Mouse (Mus musculus) hindbrain, postnatal 0 days (tissue): ENCODE data around the gene Tgm5. TPM values are rescaled to one million over a fixed set of nuclear protein-coding genes. Genes with fewer than 3 reads are reported as not detected.

ENCODE experiments used
- ATAC-seq: fragments of 200-750 bp; cut with Nextera tagmentation; 2 replicates; pipeline ENCODE4 v1.8.0; 2017; ENCODE audit warnings: mild to moderate bottlenecking, moderate TSS enrichment, moderate library complexity
- DNase-seq: peaks from one replicate; pipeline ENCODE4 v3.0.0-alpha.2; 2015; ENCODE audit warnings: low spot score
- H3K27ac ChIP-seq: fragments of 300-500 bp; sonication (generic); 2 replicates; pipeline ENCODE4 v1.5.1; 2014; ENCODE audit warnings: mild to moderate bottlenecking
- H3K27me3 ChIP-seq: fragments of 300-500 bp; sonication (generic); 2 replicates; pipeline ENCODE4 v1.6.1; 2014; ENCODE audit warnings: low read length, mixed read lengths; ENCODE audit not compliant: insufficient read depth
- H3K36me3 ChIP-seq: fragments of 300-500 bp; sonication (generic); 2 replicates; pipeline ENCODE4 v1.6.1; 2014; ENCODE audit warnings: low read length, mixed read lengths; ENCODE audit not compliant: insufficient read depth
- H3K4me1 ChIP-seq: fragments of 300-500 bp; sonication (generic); 2 replicates; pipeline ENCODE4 v1.6.1; 2014; ENCODE audit warnings: antibody characterized with exemption, low read length, mixed read lengths; ENCODE audit not compliant: insufficient read depth
- H3K4me2 ChIP-seq: fragments of 300-500 bp; sonication (generic); 2 replicates; pipeline ENCODE4 v1.6.1; 2014; ENCODE audit warnings: low read depth, mild to moderate bottlenecking, low read length, moderate library complexity, mixed read lengths
- H3K4me3 ChIP-seq: fragments of 300-500 bp; sonication (generic); 2 replicates; pipeline ENCODE4 v1.5.1; 2014; ENCODE audit warnings: low read length
- H3K9ac ChIP-seq: fragments of 300-500 bp; sonication (generic); replicated peaks from 2 replicates; pipeline ENCODE4 v1.6.1; 2014; ENCODE audit warnings: mild to moderate bottlenecking, low read length, moderate library complexity, mixed read lengths
- H3K9me3 ChIP-seq: fragments of 300-500 bp; sonication (generic); 2 replicates; pipeline ENCODE4 v1.6.1; 2016; ENCODE audit warnings: low read length, mixed read lengths
- CTCF ChIP-seq: IDR thresholded peaks from 2 replicates; pipeline ENCODE4 v1.5.1; 2016; ENCODE audit warnings: antibody characterized with exemption, control low read depth, low read depth
- WGBS: fragments of 180-500 bp; shearing (Covaris S2); extraction: QIAGEN DNeasy Blood & Tissue Kit; methylation state at CpG from one replicate; pipeline ENCODE4 v1.1.7; 2014; 5-methylcytosine and 5-hydroxymethylcytosine counted together
- polyA plus RNA-seq: library from polyadenylated mRNA; unstranded; fragments of >200 nt; fragmentation: Nextera tagmentation; extraction: Ambion mirVana; gene quantifications from 2 replicates; pipeline ENCODE4 v1.2.1, GENCODE M21; 2015
- total RNA-seq: library from RNA; depleted of rRNA; stranded (reverse); fragments of >200 nt; gene quantifications from 2 replicates; pipeline ENCODE4 v1.2.3, GENCODE M21; 2014

Tgm5 gene
- total and polyA plus RNA-seq, 2 experiments from 2014 or later: 0.45 to 0.78 TPM

DNA sequence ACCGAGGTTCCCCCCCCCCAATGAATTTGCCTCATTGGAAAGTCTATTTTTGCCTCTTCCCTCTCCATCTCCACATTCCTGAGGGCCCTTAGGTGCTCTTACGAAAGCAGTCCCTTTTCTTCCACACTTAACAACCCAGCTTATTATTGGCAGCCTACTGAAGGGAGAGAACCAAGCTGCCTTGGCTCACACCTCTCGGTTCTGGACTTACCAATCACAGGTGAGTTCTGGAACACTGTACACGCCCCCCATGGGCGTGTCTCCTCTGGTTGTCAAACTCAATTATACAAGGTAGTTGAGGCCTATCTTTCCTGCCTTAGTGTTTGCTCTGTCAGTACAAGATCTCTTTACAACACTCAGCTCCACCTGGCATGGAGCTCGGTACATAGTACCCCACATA is 13.8 kb downstream of the Tgm5 start:
- DNase-seq (no peak), ATAC-seq (no peak)
- Histone ChIP-seq H3K9ac (no peak overlapping the region), H3K4me3 (no peak overlapping the region), H3K4me2 (no peak overlapping the region), H3K36me3 (no peaks in the 10 kb centered on the region), H3K9me3 (no peaks in the 10 kb centered on the region), H3K27ac (no peak overlapping the region), H3K4me1 (no peaks in the 10 kb centered on the region), H3K27me3 (no peaks in the 10 kb centered on the region)
- TF ChIP-seq CTCF: no peak
- 88% methylated on average over 6 of the region's 6 CpGs for WGBS

GRCm38 (mm10) chr2:121069506-121069905 is 16.1 kb downstream of the Tgm5 start:
- 63% methylated on average over 6 of the region's 6 CpGs for WGBS
- H3K27me3 ChIP-seq: no peaks in the 10 kb centered on the region
- TF ChIP-seq CTCF: no peak

DNA sequence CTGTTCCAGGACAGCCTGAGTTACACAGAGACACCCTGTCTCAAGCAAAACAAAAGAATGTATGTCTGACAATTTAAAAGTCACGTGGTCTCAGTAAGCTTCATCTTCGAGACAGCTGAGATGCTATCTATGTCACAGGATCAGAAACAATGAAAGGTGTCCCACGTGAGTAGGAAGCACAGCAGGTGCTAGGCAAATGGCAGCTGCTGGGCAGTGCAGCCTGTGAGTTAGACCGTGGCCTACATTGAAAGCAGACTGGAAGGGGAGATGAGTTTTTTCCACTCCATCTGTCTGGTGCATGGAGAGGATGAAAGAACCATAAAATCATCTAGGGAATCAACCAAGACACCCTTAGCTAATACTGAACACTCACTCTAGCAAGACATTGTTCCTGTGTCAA is 18.5 kb downstream of the Tgm5 start:
- DNase-seq: no peak
- ATAC-seq: no peak
- no peaks in the 10 kb centered on the region for H3K4me1 ChIP-seq
- no peak overlapping the region for H3K9ac ChIP-seq
- H3K4me2 ChIP-seq: no peak overlapping the region
- no peaks in the 10 kb centered on the region for H3K9me3 ChIP-seq
- no peaks in the 10 kb centered on the region for H3K36me3 ChIP-seq
- no peak overlapping the region for H3K4me3 ChIP-seq
- 48% methylated on average over 4 of the region's 4 CpGs for WGBS
- H3K27me3 ChIP-seq: no peaks in the 10 kb centered on the region
- TF ChIP-seq CTCF: no peak
- H3K27ac ChIP-seq: no peak overlapping the region

More at GRCm38 (mm10) chr2:121069506-121069905, 16.1 kb downstream of the Tgm5 start:
- no peak overlapping the region for H3K4me3 ChIP-seq
- no peak overlapping the region for H3K4me2 ChIP-seq
- no peaks in the 10 kb centered on the region for H3K4me1 ChIP-seq
- no peak overlapping the region for H3K9ac ChIP-seq
- no peaks in the 10 kb centered on the region for H3K36me3 ChIP-seq
- no peak overlapping the region for H3K27ac ChIP-seq
- DNase-seq (no peak), ATAC-seq (no peak)
- no peaks in the 10 kb centered on the region for H3K9me3 ChIP-seq

DNA sequence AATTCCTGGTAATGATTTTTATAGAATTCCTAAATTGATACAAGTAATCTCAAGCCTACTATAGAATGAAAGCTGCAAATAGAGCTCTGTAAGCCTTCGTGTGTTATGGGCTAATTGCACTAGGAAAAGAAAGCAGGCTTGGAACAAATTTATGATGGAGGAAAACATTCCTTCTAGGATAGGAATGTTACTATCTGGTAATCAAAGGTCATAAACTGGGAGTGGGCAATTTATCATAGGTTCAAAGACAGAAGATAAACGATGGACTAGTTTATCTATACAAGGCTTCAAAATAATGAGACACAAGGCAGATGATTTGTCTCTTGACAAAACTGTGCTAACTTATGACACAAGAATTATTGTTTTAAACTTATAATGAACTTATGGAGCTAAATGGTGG is 24.3 kb downstream of the Tgm5 start:
- Histone ChIP-seq H3K27ac (no peak overlapping the region), H3K9ac (no peak overlapping the region), H3K4me2 (no peak overlapping the region), H3K36me3 (no peaks in the 10 kb centered on the region), H3K4me3 (no peak overlapping the region), H3K9me3 (no peaks in the 10 kb centered on the region), H3K27me3 (no peaks in the 10 kb centered on the region), H3K4me1 (no peaks in the 10 kb centered on the region)
- WGBS: 87% methylated on average over 2 of the region's 2 CpGs
- ATAC-seq (no peak), DNase-seq (no peak)
- no peak for TF ChIP-seq CTCF

DNA sequence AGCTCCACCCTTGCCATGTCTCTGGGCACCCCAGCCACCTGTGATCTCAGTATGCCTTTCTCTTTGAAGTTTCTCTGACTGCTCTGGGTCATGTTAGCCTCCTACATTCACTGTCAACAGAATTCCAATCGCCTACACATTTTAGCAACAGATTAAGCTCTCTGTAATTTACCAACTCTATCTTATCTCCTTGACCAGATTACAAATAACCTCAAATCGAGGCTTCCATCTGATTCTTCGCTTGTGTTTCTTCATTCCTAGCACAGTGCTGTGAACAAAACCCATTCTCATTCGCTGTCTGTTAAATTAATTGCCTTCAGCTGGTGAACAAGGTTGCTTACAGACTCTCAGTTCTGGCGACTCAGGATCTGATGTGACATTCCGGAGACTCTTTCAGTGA is 27.6 kb downstream of the Tgm5 start:
- no peak for TF ChIP-seq CTCF
- WGBS: 78% methylated on average over 6 of the region's 6 CpGs
- DNase-seq: no peak
- Histone ChIP-seq H3K9me3 (no peaks in the 10 kb centered on the region), H3K27me3 (no peaks in the 10 kb centered on the region), H3K4me3 (no peak overlapping the region), H3K4me2 (no peak overlapping the region), H3K9ac (no peak overlapping the region), H3K4me1 (no peaks in the 10 kb centered on the region), H3K36me3 (no peaks in the 10 kb centered on the region), H3K27ac (no peak overlapping the region)
- no peak for ATAC-seq

DNA sequence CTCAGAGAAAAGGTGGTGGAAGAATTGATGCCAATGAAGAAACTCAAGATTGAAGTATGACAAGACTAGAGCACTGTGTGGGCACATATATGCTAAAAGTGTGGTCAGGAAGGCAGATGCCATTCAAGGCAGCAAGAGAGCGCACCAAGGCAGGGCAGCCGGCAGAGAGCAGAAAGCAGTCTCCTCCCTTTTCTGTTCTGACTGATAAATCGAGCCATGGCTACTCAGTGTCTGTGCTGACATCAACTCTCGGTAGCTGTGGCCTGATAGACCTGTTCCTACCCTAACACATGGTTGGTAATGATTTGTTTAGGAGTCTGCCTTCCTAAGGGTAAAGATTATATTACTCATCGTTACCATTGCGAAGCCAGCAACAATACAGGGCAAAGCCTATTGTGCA is 29.7 kb downstream of the Tgm5 start:
- Histone ChIP-seq H3K4me1 (no peaks in the 10 kb centered on the region), H3K9ac (no peak overlapping the region), H3K27me3 (no peaks in the 10 kb centered on the region), H3K36me3 (no peaks in the 10 kb centered on the region), H3K9me3 (no peaks in the 10 kb centered on the region), H3K4me3 (no peak overlapping the region), H3K27ac (no peak overlapping the region), H3K4me2 (no peak overlapping the region)
- ATAC-seq (no peak), DNase-seq (no peak)
- 90% methylated on average over 6 of the region's 6 CpGs for WGBS
- no peak for TF ChIP-seq CTCF

GRCm38 (mm10) chr2:121054060-121054459 is 31.6 kb downstream of the Tgm5 start:
- no peak overlapping the region for H3K27ac ChIP-seq
- H3K4me1 ChIP-seq: no peaks in the 10 kb centered on the region
- no peaks in the 10 kb centered on the region for H3K27me3 ChIP-seq
- no peak overlapping the region for H3K4me2 ChIP-seq
- no peak for DNase-seq
- H3K4me3 ChIP-seq: no peak overlapping the region
- 65% methylated on average over 2 of the region's 2 CpGs for WGBS
- no peak for ATAC-seq
- H3K9me3 ChIP-seq: no peaks in the 10 kb centered on the region
- no peak overlapping the region for H3K9ac ChIP-seq
- TF ChIP-seq CTCF: no peak
- H3K36me3 ChIP-seq: no peaks in the 10 kb centered on the region

GRCm38 (mm10) chr2:121052176-121052575 is 33.5 kb downstream of the Tgm5 start:
- no peak for TF ChIP-seq CTCF
- ATAC-seq (no peak), DNase-seq (no peak)
- no peaks in the 10 kb centered on the region for H3K27me3 ChIP-seq
- H3K9me3 ChIP-seq: no peaks in the 10 kb centered on the region
- WGBS: 92% methylated on average over 5 of the region's 5 CpGs
- H3K4me3 ChIP-seq: no peak overlapping the region
- H3K4me2 ChIP-seq: no peak overlapping the region
- H3K36me3 ChIP-seq: no peaks in the 10 kb centered on the region
- H3K4me1 ChIP-seq: no peaks in the 10 kb centered on the region
- H3K27ac ChIP-seq: no peak overlapping the region
- H3K9ac ChIP-seq: no peak overlapping the region
